Mouse (Mus musculus) testis, postnatal 10 days (tissue): ENCODE data around the gene Negr1.

Experiments
- DNase-seq: peaks from one replicate; pipeline ENCODE4 v3.0.0; 2021; ENCODE audit warnings: low spot score

The Negr1 gene

GRCm38 (mm10) chr3:156796061-156796691 is 234.6 kb downstream of the Negr1 start:
- DNase-seq = no peak

GRCm38 (mm10) chr3:156799228-156799627 is 237.6 kb downstream of the Negr1 start:
- no peak for DNase-seq

- no peak for DNase-seq
Observed at GRCm38 (mm10) chr3:156809836-156810235, 248.2 kb downstream of the Negr1 start.

GRCm38 (mm10) chr3:156816938-156817337 is 255.3 kb downstream of the Negr1 start:
- DNase-seq = no peak

GRCm38 (mm10) chr3:156817452-156817851 is 255.9 kb downstream of the Negr1 start:
- no peak for DNase-seq

GRCm38 (mm10) chr3:156823039-156823438 is 261.4 kb downstream of the Negr1 start:
- DNase-seq = no peak

GRCm38 (mm10) chr3:156833920-156834319 is 272.3 kb downstream of the Negr1 start:
- no peak for DNase-seq

GRCm38 (mm10) chr3:156838550-156838949 is 277.0 kb downstream of the Negr1 start:
- DNase-seq = no peak

- DNase-seq = no peak
Observed at GRCm38 (mm10) chr3:156848385-156848784, 286.8 kb downstream of the Negr1 start.

- no peak for DNase-seq
Observed at GRCm38 (mm10) chr3:156851921-156852320, 290.3 kb downstream of the Negr1 start.

- DNase-seq = no peak
Observed at GRCm38 (mm10) chr3:156870239-156870921, 308.8 kb downstream of the Negr1 start.

GRCm38 (mm10) chr3:156870922-156871257 is 309.3 kb downstream of the Negr1 start:
- DNase-seq = no peak

GRCm38 (mm10) chr3:156871641-156872196 is 310.1 kb downstream of the Negr1 start:
- no peak for DNase-seq

- DNase-seq = no peak
Observed at GRCm38 (mm10) chr3:156876551-156876950, 315.0 kb downstream of the Negr1 start.

GRCm38 (mm10) chr3:156882129-156882528 is 320.5 kb downstream of the Negr1 start:
- no peak for DNase-seq

GRCm38 (mm10) chr3:156883873-156884272 is 322.3 kb downstream of the Negr1 start:
- DNase-seq = no peak

GRCm38 (mm10) chr3:156885689-156886088 is 324.1 kb downstream of the Negr1 start:
- DNase-seq = no peak

- no peak for DNase-seq
Observed at GRCm38 (mm10) chr3:156886915-156887314, 325.3 kb downstream of the Negr1 start.

- DNase-seq = no peak
Observed at GRCm38 (mm10) chr3:156890986-156891385, 329.4 kb downstream of the Negr1 start.

- DNase-seq = no peak
Observed at GRCm38 (mm10) chr3:156895322-156895721, 333.7 kb downstream of the Negr1 start.

GRCm38 (mm10) chr3:156896106-156896505 is 334.5 kb downstream of the Negr1 start:
- no peak for DNase-seq

GRCm38 (mm10) chr3:156896552-156896951 is 335.0 kb downstream of the Negr1 start:
- no peak for DNase-seq

- DNase-seq = no peak
Observed at GRCm38 (mm10) chr3:156901140-156901539, 339.5 kb downstream of the Negr1 start.
